Mouse (Mus musculus): ENCODE results near the gene Omg. TPM values are rescaled to one million over a fixed set of nuclear protein-coding genes. Genes with fewer than 3 reads are reported as not detected.

The Omg gene
- polyA plus RNA-seq, 2 experiments: 0.01 TPM; not detected in 1

- DNase-seq (ENCODE audit: low read depth in 3 of 3, low spot score in 3 of 3) (peak; percentile 23 to 41 (median 30)), ATAC-seq (ENCODE audit: insufficient read depth) (no peak)
- Histone ChIP-seq H3K4me3 (ENCODE audit: insufficient read depth in 1 of 2, low read depth in 2 of 2, low read length in 2 of 2) (no peak overlapping the region), H3K27ac (no peak overlapping the region), H3K36me3 (replicated peaks; ENCODE audit: control insufficient read depth, insufficient read depth, low read depth) (no peaks in the 10 kb centered on the region), H3K4me2 (ENCODE audit: low read depth) (no peak overlapping the region; the same call in 1 of the 2 replicates), H3K4me1 (replicated peaks; ENCODE audit: control insufficient read depth in 2 of 2, insufficient read depth in 2 of 2, low read length in 1 of 2) (peaks cover 0 to 19% of the 10 kb centered on the region in 2 experiments; a peak in 2 of 4 replicates), H3K9me3 (ENCODE audit: control insufficient read depth, low read length) (no peaks in the 10 kb centered on the region), H3K27me3 (ENCODE audit: control insufficient read depth, insufficient read depth, low read length) (no peaks in the 10 kb centered on the region), H3K9ac (replicated peaks) (no peak overlapping the region)
- no peak for TF ChIP-seq CTCF (IDR thresholded peaks at IDR 0.05; ENCODE audit: low read depth)
- 13% methylated on average over 1 of the region's 1 CpGs for WGBS (ENCODE audit: insufficient replicate concordance)
Measured at GRCm38 (mm10) chr11:79519878-79520291, 16.0 kb upstream of the Omg start.

DNA sequence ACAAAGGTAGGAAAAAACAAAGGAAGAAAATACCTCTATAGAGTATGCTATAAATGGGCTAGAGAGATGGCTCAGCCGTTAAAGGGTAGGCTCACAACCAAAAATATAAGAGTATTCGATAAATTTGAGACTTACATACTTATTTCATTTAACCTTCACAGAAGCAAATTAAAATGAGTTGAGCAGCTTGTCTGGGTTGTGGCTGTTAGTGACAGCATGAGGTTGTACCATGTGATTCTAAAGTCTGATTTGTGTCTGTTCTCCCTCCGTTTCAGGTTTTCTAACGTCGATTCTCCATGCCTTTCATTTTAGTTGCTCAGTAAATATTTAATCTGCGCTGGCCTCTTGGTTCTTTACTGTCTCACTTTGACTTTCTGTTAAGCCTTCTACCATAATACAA is 15.4 kb upstream of the Omg start:
- WGBS (ENCODE audit: insufficient replicate concordance): 47% methylated on average over 6 of the region's 6 CpGs
- Histone ChIP-seq H3K4me3 (ENCODE audit: insufficient read depth in 1 of 2, low read depth in 2 of 2, low read length in 2 of 2) (no peak overlapping the region), H3K36me3 (replicated peaks; ENCODE audit: control insufficient read depth, insufficient read depth, low read depth) (no peaks in the 10 kb centered on the region), H3K27me3 (ENCODE audit: control insufficient read depth, insufficient read depth, low read length) (no peaks in the 10 kb centered on the region), H3K27ac (no peak overlapping the region), H3K9ac (replicated peaks) (no peak overlapping the region), H3K9me3 (ENCODE audit: control insufficient read depth, low read length) (no peaks in the 10 kb centered on the region), H3K4me2 (ENCODE audit: low read depth) (peak overlapping the region; percentile 12; the same call in 1 of the 2 replicates), H3K4me1 (replicated peaks; ENCODE audit: control insufficient read depth in 2 of 2, insufficient read depth in 2 of 2, low read length in 1 of 2) (peaks cover 0 to 17% of the 10 kb centered on the region in 2 experiments; a peak in 3 of 4 replicates)
- ATAC-seq (ENCODE audit: insufficient read depth): no peak
- DNase-seq (ENCODE audit: low read depth in 3 of 3, low spot score in 3 of 3): no peak
- TF ChIP-seq CTCF (IDR thresholded peaks at IDR 0.05; ENCODE audit: low read depth): no peak
- no peak for TF ChIP-seq EP300 (IDR thresholded peaks at IDR 0.05; ENCODE audit: low read depth)

DNA sequence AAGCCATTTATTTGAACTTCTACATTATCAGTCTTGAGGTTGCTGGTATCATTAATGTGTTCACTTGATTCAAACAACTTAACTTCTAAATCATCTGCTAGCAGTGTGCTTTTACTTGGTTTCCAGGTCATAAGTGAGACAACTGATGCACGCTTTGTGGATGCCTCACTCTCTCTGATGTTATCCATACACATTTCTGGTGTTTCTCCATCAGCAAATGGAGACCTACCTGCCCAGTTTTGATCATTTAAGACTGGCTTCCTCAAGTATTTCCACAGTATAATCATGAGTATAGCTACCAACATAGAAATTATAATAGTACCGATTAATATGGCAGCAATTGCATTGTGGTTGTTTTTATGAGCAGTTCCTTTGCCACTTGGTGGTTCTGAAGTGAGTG is 11.9 kb upstream of the Omg start:
- Histone ChIP-seq H3K4me3 (ENCODE audit: insufficient read depth in 1 of 2, low read depth in 2 of 2, low read length in 2 of 2) (no peak overlapping the region), H3K36me3 (replicated peaks; ENCODE audit: control insufficient read depth, insufficient read depth, low read depth) (no peaks in the 10 kb centered on the region), H3K9ac (replicated peaks) (no peak overlapping the region), H3K4me2 (ENCODE audit: low read depth) (no peak overlapping the region), H3K4me1 (replicated peaks; ENCODE audit: control insufficient read depth in 2 of 2, insufficient read depth in 2 of 2, low read length in 1 of 2) (peaks cover 0 to 9% of the 10 kb centered on the region in 2 experiments; a peak in 3 of 4 replicates), H3K27ac (no peak overlapping the region), H3K9me3 (ENCODE audit: control insufficient read depth, low read length) (no peaks in the 10 kb centered on the region), H3K27me3 (ENCODE audit: control insufficient read depth, insufficient read depth, low read length) (no peaks in the 10 kb centered on the region)
- no peak for ATAC-seq (ENCODE audit: insufficient read depth)
- TF ChIP-seq EP300 (IDR thresholded peaks at IDR 0.05; ENCODE audit: low read depth) (no peak), CTCF (IDR thresholded peaks at IDR 0.05; ENCODE audit: low read depth) (no peak)
- WGBS (ENCODE audit: insufficient replicate concordance): 74% methylated on average over 2 of the region's 2 CpGs
- no peak for DNase-seq (ENCODE audit: low read depth in 3 of 3, low spot score in 3 of 3)

DNA sequence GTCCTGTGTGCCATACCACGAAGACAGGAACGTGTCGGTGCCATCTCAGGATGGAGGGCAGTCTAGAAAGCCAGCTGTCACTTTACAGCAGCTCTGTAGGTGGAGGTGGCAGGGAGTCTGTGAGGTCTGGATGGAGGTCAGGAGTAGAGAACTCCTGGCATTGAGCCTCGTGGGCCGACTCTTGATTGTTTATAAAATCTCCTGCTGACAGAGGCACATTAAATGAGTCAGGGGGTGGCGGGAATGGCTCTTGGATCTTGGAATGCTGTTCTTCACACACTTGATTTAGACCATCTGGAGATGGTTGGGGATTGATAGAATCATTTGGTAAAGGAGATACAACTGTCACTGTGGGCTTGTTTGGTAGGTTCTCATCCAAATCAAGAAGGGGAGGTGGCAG is 11.4 kb upstream of the Omg start:
- no peak for TF ChIP-seq CTCF (IDR thresholded peaks at IDR 0.05; ENCODE audit: low read depth)
- TF ChIP-seq EP300 (IDR thresholded peaks at IDR 0.05; ENCODE audit: low read depth): no peak
- WGBS (ENCODE audit: insufficient replicate concordance): 71% methylated on average over 6 of the region's 6 CpGs
- Histone ChIP-seq H3K4me3 (ENCODE audit: insufficient read depth in 1 of 2, low read depth in 2 of 2, low read length in 2 of 2) (no peak overlapping the region), H3K36me3 (replicated peaks; ENCODE audit: control insufficient read depth, insufficient read depth, low read depth) (no peaks in the 10 kb centered on the region), H3K4me1 (replicated peaks; ENCODE audit: control insufficient read depth in 2 of 2, insufficient read depth in 2 of 2, low read length in 1 of 2) (peaks cover 0 to 7% of the 10 kb centered on the region in 2 experiments; a peak in 2 of 4 replicates), H3K9me3 (ENCODE audit: control insufficient read depth, low read length) (no peaks in the 10 kb centered on the region), H3K9ac (replicated peaks) (no peak overlapping the region), H3K27me3 (ENCODE audit: control insufficient read depth, insufficient read depth, low read length) (no peaks in the 10 kb centered on the region), H3K4me2 (ENCODE audit: low read depth) (no peak overlapping the region), H3K27ac (no peak overlapping the region)
- ATAC-seq (ENCODE audit: insufficient read depth) (no peak), DNase-seq (ENCODE audit: low read depth in 3 of 3, low spot score in 3 of 3) (no peak)

DNA sequence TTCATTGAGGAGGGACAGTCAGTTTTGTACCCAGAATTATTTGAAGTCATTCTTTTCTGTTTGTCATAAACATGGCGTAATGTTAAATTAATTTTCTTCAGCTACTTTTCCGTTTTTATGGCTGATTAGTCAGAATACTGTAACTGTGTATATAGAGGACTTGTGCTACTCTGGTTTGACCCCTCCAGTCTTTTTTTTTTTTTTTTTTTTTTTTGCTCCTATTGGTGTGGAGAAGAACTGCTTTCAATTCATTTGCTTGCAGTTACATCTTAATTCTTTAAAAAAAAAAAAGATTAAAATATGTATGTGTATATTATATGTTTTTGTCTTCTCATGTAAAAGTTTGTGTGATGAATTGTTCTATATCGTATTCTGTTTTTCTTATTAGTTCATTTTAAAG is 8.1 kb upstream of the Omg start:
- Histone ChIP-seq H3K36me3 (replicated peaks; ENCODE audit: control insufficient read depth, insufficient read depth, low read depth) (no peaks in the 10 kb centered on the region), H3K9ac (replicated peaks) (no peak overlapping the region), H3K4me1 (replicated peaks; ENCODE audit: control insufficient read depth in 2 of 2, insufficient read depth in 2 of 2, low read length in 1 of 2) (no peaks in the 10 kb centered on the region; a peak in 1 of 4 replicates), H3K9me3 (ENCODE audit: control insufficient read depth, low read length) (no peaks in the 10 kb centered on the region), H3K27me3 (ENCODE audit: control insufficient read depth, insufficient read depth, low read length) (no peaks in the 10 kb centered on the region), H3K4me3 (ENCODE audit: insufficient read depth in 1 of 2, low read depth in 2 of 2, low read length in 2 of 2) (no peak overlapping the region), H3K4me2 (ENCODE audit: low read depth) (no peak overlapping the region), H3K27ac (no peak overlapping the region)
- TF ChIP-seq EP300 (IDR thresholded peaks at IDR 0.05; ENCODE audit: low read depth) (no peak), CTCF (IDR thresholded peaks at IDR 0.05; ENCODE audit: low read depth) (no peak)
- WGBS (ENCODE audit: insufficient replicate concordance): 75% methylated on average over 3 of the region's 3 CpGs
- ATAC-seq (ENCODE audit: insufficient read depth) (no peak), DNase-seq (ENCODE audit: low read depth in 3 of 3, low spot score in 3 of 3) (no peak)
